Mouse (Mus musculus): Measurements from ENCODE around the gene Bsg. TPM values are rescaled to one million over a fixed set of nuclear protein-coding genes. Genes with fewer than 3 reads are reported as not detected.

The Bsg gene
- 985 and 993 TPM in 2 replicates for polyA plus RNA-seq (2015; fragmentation: Nextera tagmentation; extraction: Ambion mirVana)

- peaks cover 33% of the 10 kb centered on the region for H3K4me1 ChIP-seq (replicated peaks)
- peak within 1 kb of the TSS; percentile 93 for H3K9ac ChIP-seq
- WGBS = under 1% methylated on average over 65 of the region's 65 CpGs
- peak within 1 kb of the TSS; percentile 95 for H3K4me2 ChIP-seq
- H3K27me3 ChIP-seq = no peaks in the 10 kb centered on the region
- H3K27ac ChIP-seq (replicated peaks) = peak within 1 kb of the TSS; percentile 87
- no peaks in the 10 kb centered on the region for H3K9me3 ChIP-seq
- H3K4me3 ChIP-seq = peak within 1 kb of the TSS; percentile 85
- ATAC-seq (ENCODE audit: low FRiP score, low read depth) = peak; percentile 93
- H3K36me3 ChIP-seq = peaks cover 5% of the 10 kb centered on the region; the same call in 1 of the 2 replicates
These were observed at the start of gene Bsg for GRCm38 (mm10) chr10:79704065-79704969. Bsg (plus strand) TSS chr10:79704491.

- peak; percentile 87 for ATAC-seq (ENCODE audit: low FRiP score, low read depth)
- Histone ChIP-seq H3K9me3 (no peaks in the 10 kb centered on the region), H3K27ac (replicated peaks) (peak overlapping the region; percentile 73), H3K9ac (no peak overlapping the region), H3K4me3 (no peak overlapping the region), H3K36me3 (no peaks in the 10 kb centered on the region), H3K4me1 (replicated peaks) (peaks cover 17% of the 10 kb centered on the region), H3K27me3 (0 out of 2 replicates have a peak, but pooled peaks cover 4% of the 10 kb centered on the region), H3K4me2 (no peak overlapping the region)
- WGBS = 4% methylated on average over 1 of the region's 1 CpGs
These were observed 49.3 kb upstream of the Bsg start for GRCm38 (mm10) chr10:79654946-79655395.

- Histone ChIP-seq H3K27ac (replicated peaks) (no peak overlapping the region), H3K36me3 (no peaks in the 10 kb centered on the region), H3K9ac (no peak overlapping the region), H3K4me3 (no peak overlapping the region), H3K27me3 (no peaks in the 10 kb centered on the region), H3K4me1 (replicated peaks) (peaks cover 17% of the 10 kb centered on the region), H3K4me2 (no peak overlapping the region), H3K9me3 (no peaks in the 10 kb centered on the region)
- ATAC-seq (ENCODE audit: low FRiP score, low read depth) = no peak
- 18% methylated on average over 4 of the region's 4 CpGs for WGBS
These were observed 45.5 kb upstream of the Bsg start for GRCm38 (mm10) chr10:79658829-79659228.

- no peaks in the 10 kb centered on the region for H3K36me3 ChIP-seq
- H3K4me1 ChIP-seq (replicated peaks) = peaks cover 4% of the 10 kb centered on the region
- H3K4me2 ChIP-seq = no peak overlapping the region
- ATAC-seq (ENCODE audit: low FRiP score, low read depth) = no peak
- H3K9me3 ChIP-seq = no peaks in the 10 kb centered on the region
- WGBS = 78% methylated on average over 2 of the region's 2 CpGs
- H3K27me3 ChIP-seq = no peaks in the 10 kb centered on the region
- no peak overlapping the region for H3K27ac ChIP-seq (replicated peaks)
- H3K9ac ChIP-seq = no peak overlapping the region
- H3K4me3 ChIP-seq = no peak overlapping the region
These were observed 44.0 kb upstream of the Bsg start for GRCm38 (mm10) chr10:79660298-79660697.

GRCm38 (mm10) chr10:79661861-79662260 is 42.4 kb upstream of the Bsg start:
- Histone ChIP-seq H3K27ac (replicated peaks) (no peak overlapping the region), H3K4me2 (no peak overlapping the region), H3K9ac (no peak overlapping the region), H3K4me3 (no peak overlapping the region), H3K36me3 (no peaks in the 10 kb centered on the region), H3K9me3 (no peaks in the 10 kb centered on the region), H3K4me1 (replicated peaks) (no peaks in the 10 kb centered on the region), H3K27me3 (no peaks in the 10 kb centered on the region)
- 48% methylated on average over 3 of the region's 3 CpGs for WGBS
- no peak for ATAC-seq (ENCODE audit: low FRiP score, low read depth)

GRCm38 (mm10) chr10:79664131-79664665 is 40.1 kb upstream of the Bsg start, which contains the start of gene Madcam1:
Madcam1 (plus strand) TSS chr10:79664559.
- Histone ChIP-seq H3K4me3 (no peak within 1 kb of the TSS), H3K9ac (no peak within 1 kb of the TSS), H3K9me3 (no peaks in the 10 kb centered on the region), H3K4me2 (no peak within 1 kb of the TSS), H3K27me3 (no peaks in the 10 kb centered on the region), H3K4me1 (replicated peaks) (peaks cover 9% of the 10 kb centered on the region), H3K27ac (replicated peaks) (no peak within 1 kb of the TSS), H3K36me3 (no peaks in the 10 kb centered on the region)
- no peak for ATAC-seq (ENCODE audit: low FRiP score, low read depth)
- 11% methylated on average over 13 of the region's 13 CpGs for WGBS

GRCm38 (mm10) chr10:79665051-79665450 is 39.2 kb upstream of the Bsg start:
- Histone ChIP-seq H3K27ac (replicated peaks) (no peak overlapping the region), H3K4me3 (no peak overlapping the region), H3K9ac (no peak overlapping the region), H3K4me2 (no peak overlapping the region), H3K27me3 (no peaks in the 10 kb centered on the region), H3K4me1 (replicated peaks) (peaks cover 10% of the 10 kb centered on the region), H3K36me3 (no peaks in the 10 kb centered on the region), H3K9me3 (no peaks in the 10 kb centered on the region)
- 87% methylated on average over 8 of the region's 8 CpGs for WGBS
- ATAC-seq (ENCODE audit: low FRiP score, low read depth) = no peak

GRCm38 (mm10) chr10:79666493-79666892 is 37.8 kb upstream of the Bsg start:
- H3K9me3 ChIP-seq = no peaks in the 10 kb centered on the region
- H3K36me3 ChIP-seq = no peaks in the 10 kb centered on the region
- 70% methylated on average over 9 of the region's 9 CpGs for WGBS
- peaks cover 24% of the 10 kb centered on the region for H3K4me1 ChIP-seq (replicated peaks)
- no peak for ATAC-seq (ENCODE audit: low FRiP score, low read depth)
- H3K9ac ChIP-seq = no peak overlapping the region
- H3K4me2 ChIP-seq = no peak overlapping the region
- no peaks in the 10 kb centered on the region for H3K27me3 ChIP-seq
- H3K4me3 ChIP-seq = no peak overlapping the region
- no peak overlapping the region for H3K27ac ChIP-seq (replicated peaks)

- Histone ChIP-seq H3K36me3 (no peaks in the 10 kb centered on the region), H3K4me2 (peak overlapping the region; percentile 87), H3K4me1 (replicated peaks) (peaks cover 27% of the 10 kb centered on the region), H3K9ac (peak overlapping the region; percentile 86), H3K9me3 (no peaks in the 10 kb centered on the region), H3K27me3 (no peaks in the 10 kb centered on the region), H3K27ac (replicated peaks) (peak overlapping the region; percentile 97), H3K4me3 (peak overlapping the region; percentile 78)
- ATAC-seq (ENCODE audit: low FRiP score, low read depth) = no peak
- 83% methylated on average over 5 of the region's 5 CpGs for WGBS
These were observed 36.2 kb upstream of the Bsg start for GRCm38 (mm10) chr10:79668076-79668475.

GRCm38 (mm10) chr10:79668771-79669575 is 35.3 kb upstream of the Bsg start, which contains the start of gene Tpgs1:
Tpgs1 (plus strand) TSS chr10:79669369.
- Histone ChIP-seq H3K27ac (replicated peaks) (peak within 1 kb of the TSS; percentile 97), H3K9ac (peak within 1 kb of the TSS; percentile 86), H3K4me2 (peak within 1 kb of the TSS; percentile 87), H3K4me1 (replicated peaks) (peaks cover 27% of the 10 kb centered on the region), H3K9me3 (no peaks in the 10 kb centered on the region), H3K36me3 (no peaks in the 10 kb centered on the region), H3K4me3 (peak within 1 kb of the TSS; percentile 78), H3K27me3 (no peaks in the 10 kb centered on the region)
- WGBS = under 1% methylated on average over 44 of the region's 45 CpGs
- peak; percentile 86 for ATAC-seq (ENCODE audit: low FRiP score, low read depth)

GRCm38 (mm10) chr10:79669576-79670057 is 34.7 kb upstream of the Bsg start:
- under 1% methylated on average over 47 of the region's 47 CpGs for WGBS
- Histone ChIP-seq H3K36me3 (no peaks in the 10 kb centered on the region), H3K27ac (replicated peaks) (peak overlapping the region; percentile 97), H3K9me3 (no peaks in the 10 kb centered on the region), H3K9ac (peak overlapping the region; percentile 86), H3K4me1 (replicated peaks) (peaks cover 27% of the 10 kb centered on the region), H3K27me3 (no peaks in the 10 kb centered on the region), H3K4me2 (peak overlapping the region; percentile 87), H3K4me3 (peak overlapping the region; percentile 78)
- peak; percentile 67 for ATAC-seq (ENCODE audit: low FRiP score, low read depth)
